Mouse (Mus musculus) monocyte, adult 59 days (primary cell): Measurements from ENCODE around the gene Vmn1r89. TPM values are rescaled to one million over a fixed set of nuclear protein-coding genes. Genes with fewer than 3 reads are reported as not detected.

Experiments
- total RNA-seq, 2 experiments: library from RNA; stranded (reverse); gene quantifications; one replicate each; pipeline ENCODE4 v1.2.4; 2023

Vmn1r89 gene
- not detected for total RNA-seq

DNA sequence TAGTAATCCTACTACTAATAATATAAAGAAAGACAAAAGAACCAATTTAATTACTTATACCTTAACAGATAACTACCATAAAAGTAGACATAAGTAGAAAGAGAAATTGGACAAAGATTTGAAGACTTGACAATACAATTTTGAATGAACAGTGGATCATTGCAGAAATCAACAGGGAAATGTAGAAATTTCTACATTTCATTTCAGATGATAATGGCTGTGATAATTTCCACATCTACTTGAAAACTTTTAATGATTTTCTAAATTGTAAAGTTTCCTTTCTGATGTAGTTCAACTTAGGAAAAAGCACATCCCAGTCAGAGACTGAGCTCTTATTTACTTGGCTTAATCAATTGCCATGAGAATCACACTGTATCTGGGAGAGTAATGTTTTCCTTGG, at the start of gene Vmn1r89:
Vmn1r89 (plus strand) TSS at position 301 of the 400 bp plus-strand sequence.

Other genes with a start within 250 kb of the Vmn1r89 start
- 1 to 10 TPM; 3.2 to 3.3 TPM for gene Zfp324, start 247.2 kb upstream of the Vmn1r89 start, total RNA-seq
- gene Zfp446, start 235.2 kb upstream of the Vmn1r89 start, total RNA-seq = 1 to 10 TPM; 3.1 to 4.0 TPM
- under 1 TPM in 1 of 2 experiments, not detected in 1; 0.30 TPM for gene Slc27a5, start 214.8 kb upstream of the Vmn1r89 start, total RNA-seq
- 100 to 1,000 TPM; 185 to 201 TPM for gene Trim28, start 213.9 kb upstream of the Vmn1r89 start, total RNA-seq
- gene Zbtb45, start 203.0 kb upstream of the Vmn1r89 start, total RNA-seq = 10 to 100 TPM; 18.4 to 19.6 TPM
- 100 to 1,000 TPM; 165 to 175 TPM for gene Chmp2a, start 178.2 kb upstream of the Vmn1r89 start, total RNA-seq
- 10 to 100 TPM; 80.0 to 80.2 TPM for gene Ube2m, start 174.7 kb upstream of the Vmn1r89 start, total RNA-seq
- gene Mzf1, start 158.3 kb upstream of the Vmn1r89 start, total RNA-seq = under 1 TPM; 0.76 to 0.97 TPM
- not detected for gene Vmn1r85, start 117.8 kb upstream of the Vmn1r89 start, total RNA-seq
- not detected for gene Vmn1r86, start 93.1 kb upstream of the Vmn1r89 start, total RNA-seq
- not detected for gene Vmn1r87, start 72.9 kb upstream of the Vmn1r89 start, total RNA-seq
- gene Vmn1r88, start 53.5 kb upstream of the Vmn1r89 start, total RNA-seq = under 1 TPM in 1 of 2 experiments, not detected in 1; 0.09 TPM
- gene Lig1, start 64.3 kb downstream of the Vmn1r89 start, total RNA-seq = 10 to 100 TPM; 12.4 to 14.4 TPM
- gene Zswim9, start 65.7 kb downstream of the Vmn1r89 start, total RNA-seq = 1 to 10 TPM; 1.9 to 2.6 TPM
- under 1 TPM in 1 of 2 experiments, not detected in 1; 0.55 TPM for gene Pla2g4c, start 111.6 kb downstream of the Vmn1r89 start, total RNA-seq
- gene Cabp5, start 185.1 kb downstream of the Vmn1r89 start, total RNA-seq = not detected
- not detected for gene Bsph1, start 237.8 kb downstream of the Vmn1r89 start, total RNA-seq